Mouse (Mus musculus): ENCODE data around the gene March9. TPM values are rescaled to one million over a fixed set of nuclear protein-coding genes. Genes with fewer than 3 reads are reported as not detected.

March9 gene
- polyA plus RNA-seq, 1 experiment from 2014 or later, result 5.8 TPM

DNA sequence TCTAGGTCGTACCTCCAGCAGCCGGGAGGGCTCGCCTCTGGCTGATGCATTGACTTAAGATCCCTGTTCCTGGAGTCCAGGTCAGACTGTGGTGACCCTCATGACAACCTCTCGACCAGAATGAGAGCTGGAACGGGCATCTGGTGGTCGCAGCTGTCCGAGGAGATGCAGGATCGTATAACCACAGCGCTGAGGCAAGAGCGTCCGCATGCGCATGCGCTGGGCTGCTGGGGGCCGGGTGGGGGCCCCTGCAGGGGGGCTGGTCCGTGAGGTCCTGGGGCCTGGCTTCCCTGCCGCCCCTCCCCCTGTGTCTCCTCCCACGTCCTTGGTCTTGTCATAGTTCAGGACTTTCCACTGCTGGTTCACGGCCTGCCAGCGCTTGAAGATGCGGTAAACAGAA lies 3.5 kb downstream of the March9 start:
- 87% methylated on average over 20 of the region's 20 CpGs for WGBS
- Histone ChIP-seq H3K9ac (no peak overlapping the region), H3K36me3 (peaks cover 50% of the 10 kb centered on the region), H3K9me3 (no peaks in the 10 kb centered on the region), H3K4me1 (replicated peaks) (peaks cover 49% of the 10 kb centered on the region), H3K27me3 (peaks cover 12% of the 10 kb centered on the region), H3K27ac (no peak overlapping the region), H3K4me3 (no peak overlapping the region; the same call in 1 of the 2 replicates), H3K4me2 (no peak overlapping the region)
- no peak for ATAC-seq (ENCODE audit: low FRiP score)

DNA sequence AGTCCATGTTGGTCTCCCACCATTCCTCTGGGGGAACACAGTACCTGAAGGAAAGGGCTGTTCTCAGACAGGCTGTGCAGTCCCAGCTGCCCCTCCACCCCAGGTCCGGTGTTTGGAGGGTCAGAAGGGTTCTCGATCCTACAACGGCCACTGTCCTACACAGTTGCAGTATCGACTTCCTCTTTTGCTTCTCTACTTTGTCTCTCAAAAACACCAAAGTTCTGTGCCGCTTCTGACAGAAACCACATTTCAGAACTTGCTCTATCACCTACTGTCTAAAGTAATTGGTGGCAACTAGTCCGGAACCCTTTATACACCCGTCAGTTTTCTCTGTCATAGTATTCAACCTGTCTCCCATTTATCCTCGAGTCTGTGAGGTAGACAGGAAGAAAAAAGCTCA lies 4.6 kb downstream of the March9 start:
- WGBS, result 93% methylated on average over 8 of the region's 8 CpGs
- Histone ChIP-seq H3K9me3 (no peaks in the 10 kb centered on the region), H3K36me3 (peaks cover 50% of the 10 kb centered on the region), H3K9ac (no peak overlapping the region), H3K27me3 (peaks cover 23% of the 10 kb centered on the region), H3K4me1 (replicated peaks) (peaks cover 39% of the 10 kb centered on the region), H3K27ac (no peak overlapping the region), H3K4me2 (no peak overlapping the region), H3K4me3 (no peak overlapping the region)
- no peak for ATAC-seq (ENCODE audit: low FRiP score)

DNA sequence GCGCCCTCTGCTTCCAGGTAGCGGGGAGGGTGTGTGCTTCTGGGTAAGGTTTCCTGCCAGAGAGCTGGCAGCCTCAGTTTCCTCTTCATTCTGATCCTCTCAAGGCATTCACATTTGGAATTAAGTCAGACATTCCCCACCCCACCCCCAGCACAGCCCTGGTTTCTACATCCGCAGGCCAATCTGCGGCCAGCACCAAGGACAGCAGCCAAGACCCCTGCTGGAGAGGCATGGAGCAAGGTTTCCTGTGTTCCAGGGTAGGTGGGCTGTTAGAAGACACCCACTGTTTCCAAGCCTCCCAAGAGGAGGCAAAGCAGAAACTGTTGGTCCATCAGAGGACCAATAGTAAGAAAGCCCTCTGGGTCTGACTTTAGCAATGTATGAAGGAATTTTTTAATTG lies 5.3 kb downstream of the March9 start:
- Histone ChIP-seq H3K4me3 (no peak overlapping the region), H3K36me3 (peaks cover 50% of the 10 kb centered on the region), H3K4me1 (replicated peaks) (peaks cover 43% of the 10 kb centered on the region), H3K9me3 (no peaks in the 10 kb centered on the region), H3K27ac (no peak overlapping the region), H3K9ac (no peak overlapping the region), H3K4me2 (no peak overlapping the region), H3K27me3 (peaks cover 30% of the 10 kb centered on the region)
- no peak for ATAC-seq (ENCODE audit: low FRiP score)
- WGBS, result 65% methylated on average over 4 of the region's 4 CpGs

DNA sequence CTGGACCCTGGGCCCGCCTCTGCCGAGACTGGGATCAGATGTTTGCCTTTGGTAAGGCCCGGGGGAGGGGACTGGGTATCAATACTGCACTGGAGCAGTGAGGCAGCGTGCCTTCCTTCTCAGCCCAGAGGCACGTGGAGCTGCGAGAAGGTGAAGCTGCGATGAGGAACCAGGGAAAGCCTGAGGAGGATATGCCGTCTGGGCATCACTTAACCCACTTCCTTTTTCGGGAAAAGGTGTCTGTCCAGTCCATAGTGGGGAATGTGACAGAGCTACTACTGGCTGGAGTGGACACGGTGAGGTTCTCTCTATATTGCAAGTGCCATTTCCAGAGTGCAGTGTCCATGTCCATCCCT lies 9.9 kb downstream of the March9 start:
- WGBS, result 20% methylated on average over 10 of the region's 10 CpGs
- Histone ChIP-seq H3K27me3 (peaks cover 64% of the 10 kb centered on the region), H3K9me3 (no peaks in the 10 kb centered on the region), H3K27ac (no peak overlapping the region), H3K4me3 (no peak overlapping the region), H3K36me3 (peaks cover 24% of the 10 kb centered on the region), H3K4me1 (replicated peaks) (peaks cover 21% of the 10 kb centered on the region), H3K4me2 (no peak overlapping the region), H3K9ac (no peak overlapping the region)
- ATAC-seq (ENCODE audit: low FRiP score), result no peak

DNA sequence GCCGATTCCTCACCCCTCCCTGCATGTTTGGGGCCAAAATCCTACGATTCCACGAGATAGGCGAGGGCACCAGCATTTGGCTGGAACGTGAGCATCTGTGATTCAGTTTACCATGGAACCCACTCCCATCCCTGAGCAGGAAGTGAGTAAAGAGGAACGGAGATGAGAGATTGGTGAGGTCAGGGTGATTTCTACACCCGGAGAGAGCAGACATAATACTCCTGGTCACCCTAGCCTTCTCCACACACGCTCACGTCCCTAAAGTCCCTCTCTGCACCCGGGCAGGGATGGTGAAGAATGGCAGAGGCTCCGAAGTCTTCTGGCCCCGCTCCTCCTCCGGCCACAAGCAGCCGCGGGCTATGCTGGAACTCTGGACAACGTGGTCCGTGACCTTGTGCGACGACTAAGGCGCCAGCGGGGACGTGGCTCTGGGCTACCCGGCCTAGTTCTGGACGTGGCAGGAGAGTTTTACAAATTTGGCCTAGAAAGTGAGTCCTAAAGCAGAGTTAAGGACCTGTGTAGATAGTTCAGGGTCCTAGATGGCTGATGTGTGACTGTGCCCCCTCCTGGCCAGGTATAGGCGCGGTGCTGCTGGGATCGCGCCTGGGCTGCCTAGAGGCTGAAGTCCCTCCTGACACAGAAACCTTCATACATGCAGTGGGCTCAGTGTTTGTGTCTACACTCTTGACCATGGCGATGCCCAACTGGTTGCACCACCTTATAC lies 10.4 kb downstream of the March9 start:
- Histone ChIP-seq H3K9me3 (no peaks in the 10 kb centered on the region), H3K27ac (no peak overlapping the region), H3K4me1 (replicated peaks) (peaks cover 16% of the 10 kb centered on the region), H3K36me3 (peaks cover 24% of the 10 kb centered on the region), H3K4me2 (no peak overlapping the region), H3K9ac (no peak overlapping the region), H3K4me3 (no peak overlapping the region; the same call in 1 of the 2 replicates), H3K27me3 (peaks cover 64% of the 10 kb centered on the region)
- 2% methylated on average over 29 of the region's 29 CpGs for WGBS
- no peak for ATAC-seq (ENCODE audit: low FRiP score)

DNA sequence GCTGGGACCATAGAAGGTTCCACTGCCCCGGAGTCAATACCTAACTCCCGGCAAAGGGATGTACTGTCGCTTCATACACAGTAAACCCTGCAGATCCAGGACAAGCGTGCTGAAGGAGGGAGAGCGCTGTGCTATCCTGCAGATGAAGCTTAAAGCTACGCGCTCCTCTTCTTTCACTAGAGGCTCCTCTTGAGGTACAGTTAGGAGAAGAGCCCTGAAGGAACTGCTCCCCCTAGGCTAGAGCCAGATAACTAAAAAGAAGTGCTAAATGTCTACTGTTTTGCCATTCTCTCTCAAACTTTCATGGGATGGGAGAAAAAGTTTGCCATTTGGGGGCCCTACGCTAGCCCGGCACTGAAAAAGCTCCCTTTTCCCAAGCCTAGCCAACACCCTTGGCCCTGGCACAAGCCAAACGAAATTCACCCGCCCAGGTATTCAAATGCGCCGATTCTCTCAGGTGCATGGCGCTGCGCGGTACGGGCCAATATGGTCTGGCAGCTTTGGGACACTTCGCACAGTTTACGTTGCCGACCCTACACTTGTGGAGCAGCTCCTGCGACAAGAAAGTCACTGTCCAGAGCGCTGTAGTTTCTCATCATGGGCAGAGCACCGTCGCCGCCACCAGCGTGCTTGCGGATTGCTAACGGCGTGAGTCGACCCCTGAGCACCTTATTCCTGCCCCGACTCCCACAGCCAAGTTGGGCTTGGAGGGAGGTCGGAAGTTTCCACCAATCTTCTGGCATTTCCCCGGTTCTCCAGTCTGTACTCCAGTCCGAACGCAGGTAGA lies 11.2 kb downstream of the March9 start:
- Histone ChIP-seq H3K36me3 (peaks cover 19% of the 10 kb centered on the region), H3K27me3 (peaks cover 64% of the 10 kb centered on the region), H3K4me3 (peak overlapping the region; percentile 5; the same call in 1 of the 2 replicates), H3K9ac (no peak overlapping the region), H3K9me3 (no peaks in the 10 kb centered on the region), H3K4me2 (no peak overlapping the region), H3K4me1 (replicated peaks) (peaks cover 14% of the 10 kb centered on the region), H3K27ac (no peak overlapping the region)
- WGBS, result 3% methylated on average over 35 of the region's 35 CpGs
- ATAC-seq (ENCODE audit: low FRiP score), result no peak

DNA sequence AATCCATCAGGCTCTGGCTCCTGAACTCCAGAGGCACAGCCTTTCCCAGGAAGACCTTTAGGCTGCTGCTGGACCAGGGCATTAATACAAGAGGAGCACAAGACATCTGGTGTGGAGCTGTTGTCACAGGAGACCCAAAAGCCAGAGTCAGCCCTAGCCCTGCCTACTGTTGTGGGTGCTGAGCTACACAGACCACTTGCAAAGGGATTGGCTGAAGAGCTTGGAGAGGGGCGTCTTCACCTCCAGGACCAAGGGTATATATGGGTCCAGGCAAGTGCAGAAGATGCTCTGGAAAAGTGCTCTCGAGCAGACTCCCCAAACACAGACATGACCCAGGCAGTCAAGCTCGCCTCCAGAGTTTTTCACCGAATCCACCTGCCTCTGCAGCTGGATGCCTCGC lies 12.0 kb downstream of the March9 start, which contains the start of gene Cyp27b1:
Gene Cyp27b1, plus strand, starts transcription at position 297 of the 400 bp plus-strand sequence.
- 27% methylated on average over 5 of the region's 5 CpGs for WGBS
- H3K36me3 ChIP-seq, result peaks cover 11% of the 10 kb centered on the region
- H3K9ac ChIP-seq, result no peak within 1 kb of the TSS
- H3K9me3 ChIP-seq, result no peaks in the 10 kb centered on the region
- peaks cover 64% of the 10 kb centered on the region for H3K27me3 ChIP-seq
- no peak within 1 kb of the TSS for H3K4me2 ChIP-seq
- H3K4me1 ChIP-seq (replicated peaks), result peaks cover 17% of the 10 kb centered on the region
- peak within 1 kb of the TSS; percentile 5; the same call in 1 of the 2 replicates for H3K4me3 ChIP-seq
- H3K27ac ChIP-seq, result no peak within 1 kb of the TSS
- no peak for ATAC-seq (ENCODE audit: low FRiP score)

DNA sequence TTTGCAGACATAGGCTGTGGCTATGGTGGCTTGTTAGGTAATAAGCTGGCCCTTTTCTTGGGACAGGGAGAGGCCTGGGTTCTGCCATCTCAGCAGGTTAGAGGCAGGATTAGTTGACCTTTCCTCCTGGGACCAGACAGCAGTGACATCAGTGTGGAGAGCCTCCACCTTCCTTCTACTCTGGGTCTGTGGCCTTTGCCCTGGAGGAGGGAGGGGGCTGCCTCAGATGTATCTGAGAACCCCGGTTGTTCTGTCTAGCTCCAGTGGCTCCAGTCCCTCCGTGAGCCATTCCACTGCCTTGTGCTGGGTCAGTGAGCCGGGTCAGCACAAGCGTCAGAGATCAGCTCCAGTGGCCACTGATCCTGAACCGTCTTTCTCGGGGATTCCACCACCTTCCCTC lies 16.8 kb downstream of the March9 start:
- peaks cover 22% of the 10 kb centered on the region for H3K4me1 ChIP-seq (replicated peaks)
- H3K4me2 ChIP-seq, result no peak overlapping the region
- peaks cover 42% of the 10 kb centered on the region for H3K27me3 ChIP-seq
- no peak overlapping the region for H3K4me3 ChIP-seq
- peaks cover 9% of the 10 kb centered on the region for H3K36me3 ChIP-seq
- H3K9ac ChIP-seq, result no peak overlapping the region
- no peaks in the 10 kb centered on the region for H3K9me3 ChIP-seq
- H3K27ac ChIP-seq, result no peak overlapping the region
- no peak for ATAC-seq (ENCODE audit: low FRiP score)
- 86% methylated on average over 6 of the region's 6 CpGs for WGBS

DNA sequence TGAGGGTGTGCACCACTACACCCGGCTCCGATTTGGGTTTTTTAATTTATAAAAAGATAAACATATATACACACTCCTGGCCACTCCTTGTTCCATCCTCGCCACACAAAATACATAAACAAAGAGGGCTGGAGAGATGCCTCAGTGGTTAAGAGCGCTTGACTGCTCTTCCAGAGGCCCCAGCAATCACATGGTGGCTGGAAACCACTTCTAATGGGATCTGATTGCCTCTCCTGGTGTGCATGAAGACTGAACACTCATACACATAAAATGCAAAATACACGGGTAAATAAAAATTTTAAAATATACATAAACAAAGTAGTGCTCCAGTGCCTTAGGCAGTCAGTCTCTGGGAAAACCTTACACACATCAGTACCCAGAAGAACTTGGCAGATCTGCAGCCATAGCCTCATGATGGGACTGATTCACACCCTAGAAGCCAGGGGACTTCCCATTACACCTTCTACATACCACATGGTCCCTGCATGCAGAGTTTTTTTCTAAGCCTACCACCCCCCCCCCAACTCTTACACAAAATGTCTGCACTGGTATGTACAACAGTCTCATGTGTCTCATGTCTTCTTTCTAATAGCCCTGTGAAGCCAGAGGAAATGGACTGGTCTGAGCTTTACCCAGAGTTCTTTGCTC lies 17.4 kb downstream of the March9 start:
- H3K4me3 ChIP-seq, result peak overlapping the region; percentile 82
- peaks cover 9% of the 10 kb centered on the region for H3K36me3 ChIP-seq
- no peaks in the 10 kb centered on the region for H3K9me3 ChIP-seq
- H3K4me2 ChIP-seq, result peak overlapping the region; percentile 98
- peaks cover 36% of the 10 kb centered on the region for H3K27me3 ChIP-seq
- H3K27ac ChIP-seq, result no peak overlapping the region
- whole genome bisulfite sequencing, result 21% methylated on average over 5 of the region's 5 CpGs
- ATAC-seq (ENCODE audit: low FRiP score), result no peak
- peak overlapping the region; percentile 81 for H3K9ac ChIP-seq
- H3K4me1 ChIP-seq (replicated peaks), result peaks cover 22% of the 10 kb centered on the region

DNA sequence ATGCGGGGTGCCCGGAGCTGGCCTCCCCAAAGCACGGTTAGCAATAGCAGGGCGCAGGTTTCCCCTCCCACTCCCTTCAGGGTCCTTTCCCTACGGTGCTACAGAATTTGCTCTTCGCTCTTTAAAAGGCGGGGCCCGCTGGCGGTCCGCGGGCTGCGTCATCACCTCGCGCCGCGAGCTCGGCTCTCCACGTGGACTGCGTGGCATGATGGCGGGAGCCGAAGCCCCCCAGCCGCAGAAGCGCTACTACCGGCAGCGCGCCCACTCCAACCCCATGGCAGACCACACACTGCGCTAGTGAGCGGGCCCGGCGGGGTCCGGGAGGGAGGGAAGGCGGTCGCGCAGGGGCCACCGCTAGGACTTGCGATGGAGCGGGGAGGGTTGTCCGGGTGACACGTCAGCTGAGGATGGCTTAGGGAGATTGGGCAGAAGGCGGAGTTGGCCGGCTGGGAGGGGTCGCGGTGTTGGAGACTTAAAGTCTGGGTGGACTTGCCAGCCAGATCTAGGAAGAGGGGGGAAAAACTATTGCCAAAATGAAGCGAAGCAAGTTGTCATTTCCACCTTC lies 18.1 kb downstream of the March9 start:
- H3K4me1 ChIP-seq (replicated peaks), result peaks cover 22% of the 10 kb centered on the region
- peak; percentile 86 for ATAC-seq (ENCODE audit: low FRiP score)
- H3K4me3 ChIP-seq, result peak overlapping the region; percentile 82
- peaks cover 9% of the 10 kb centered on the region for H3K36me3 ChIP-seq
- H3K27ac ChIP-seq, result 0 out of 2 replicates have a peak overlapping the region, but pooled peaks have one; percentile 37
- peak overlapping the region; percentile 98 for H3K4me2 ChIP-seq
- peak overlapping the region; percentile 81 for H3K9ac ChIP-seq
- H3K9me3 ChIP-seq, result no peaks in the 10 kb centered on the region
- H3K27me3 ChIP-seq, result peaks cover 29% of the 10 kb centered on the region
- WGBS, result under 1% methylated on average over 44 of the region's 44 CpGs

DNA sequence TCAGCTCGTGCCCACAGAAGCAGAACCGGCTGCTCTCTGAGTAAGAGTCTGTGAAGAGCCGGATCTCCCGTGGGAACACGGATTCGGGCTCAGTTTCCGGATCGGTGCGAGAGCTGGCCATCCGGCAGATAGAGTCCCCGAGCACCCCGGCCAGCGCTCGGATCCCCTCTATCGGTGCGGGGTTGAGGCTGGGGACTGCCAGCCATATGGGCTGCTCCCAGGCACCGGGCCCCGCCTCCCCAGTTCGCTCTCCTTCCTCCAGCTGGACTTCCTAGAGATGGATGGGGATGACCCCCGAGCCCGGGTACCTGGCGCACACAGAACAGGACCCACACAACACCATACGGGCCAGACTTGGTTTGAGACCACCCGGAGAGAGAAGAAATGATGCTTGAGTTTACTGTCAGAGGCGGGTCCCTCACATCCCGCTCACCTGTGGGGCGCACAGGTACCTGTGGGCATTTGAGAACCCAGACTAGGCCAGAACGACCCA lies 18.7 kb downstream of the March9 start, which contains the start of the genes Mettl1 and Eef1akmt3:
Gene Mettl1, plus strand, starts transcription at position 141 of the 493 bp plus-strand sequence.
Gene Eef1akmt3, minus strand, starts transcription at position 240 of the 493 bp plus-strand sequence.
- H3K9ac ChIP-seq, result peak within 1 kb of the TSS; percentile 81
- no peaks in the 10 kb centered on the region for H3K9me3 ChIP-seq
- 0 out of 2 replicates have a peak within 1 kb of the TSS, but pooled peaks have one; percentile 37 for H3K27ac ChIP-seq
- H3K27me3 ChIP-seq, result peaks cover 25% of the 10 kb centered on the region
- peak; percentile 86 for ATAC-seq (ENCODE audit: low FRiP score)
- H3K4me2 ChIP-seq, result peak within 1 kb of the TSS; percentile 98
- under 1% methylated on average over 28 of the region's 28 CpGs for WGBS
- H3K4me1 ChIP-seq (replicated peaks), result peaks cover 22% of the 10 kb centered on the region
- peaks cover 9% of the 10 kb centered on the region for H3K36me3 ChIP-seq
- H3K4me3 ChIP-seq, result peak within 1 kb of the TSS; percentile 82
